Mouse (Mus musculus): ENCODE results near the gene Zbtb20. TPM values are rescaled to one million over a fixed set of nuclear protein-coding genes. Genes with fewer than 3 reads are reported as not detected.

The Zbtb20 gene
- polyA plus RNA-seq, 1 experiment from 2014 or later, result 80.6 TPM

GRCm38 (mm10) chr16:43365277-43365676, 489.6 kb downstream of the Zbtb20 start:
- no peaks in the 10 kb centered on the region for H3K36me3 ChIP-seq (ENCODE audit: control insufficient read depth, insufficient read depth, low read length)
- ATAC-seq (ENCODE audit: low FRiP score, low TSS enrichment) (no peak), DNase-seq (no peak)
- no peaks in the 10 kb centered on the region for H3K27me3 ChIP-seq (ENCODE audit: control insufficient read depth, insufficient read depth, low read length)
- no peak overlapping the region for H3K27ac ChIP-seq (replicated peaks; ENCODE audit: low read depth, low read length)
- H3K9me3 ChIP-seq (ENCODE audit: control insufficient read depth, low read length), result no peaks in the 10 kb centered on the region
- H3K9ac ChIP-seq (replicated peaks; ENCODE audit: low read length), result no peak overlapping the region
- 0 out of 2 replicates have a peak, but pooled peaks cover 4% of the 10 kb centered on the region for H3K4me1 ChIP-seq (ENCODE audit: control insufficient read depth, insufficient read depth, low read length)
- no peak overlapping the region for H3K4me2 ChIP-seq (ENCODE audit: low read length)
- 91% methylated on average over 3 of the region's 3 CpGs for WGBS
- no peak overlapping the region for H3K4me3 ChIP-seq (replicated peaks; ENCODE audit: low read depth, low read length)

- Histone ChIP-seq H3K36me3 (ENCODE audit: control insufficient read depth, insufficient read depth, low read length) (no peaks in the 10 kb centered on the region), H3K27me3 (ENCODE audit: control insufficient read depth, insufficient read depth, low read length) (no peaks in the 10 kb centered on the region), H3K9me3 (ENCODE audit: control insufficient read depth, low read length) (no peaks in the 10 kb centered on the region), H3K4me3 (replicated peaks; ENCODE audit: low read depth, low read length) (no peak overlapping the region), H3K9ac (replicated peaks; ENCODE audit: low read length) (no peak overlapping the region), H3K4me1 (ENCODE audit: control insufficient read depth, insufficient read depth, low read length) (no peaks in the 10 kb centered on the region), H3K4me2 (ENCODE audit: low read length) (no peak overlapping the region), H3K27ac (replicated peaks; ENCODE audit: low read depth, low read length) (no peak overlapping the region)
- WGBS, result 86% methylated on average over 3 of the region's 3 CpGs
- ATAC-seq (ENCODE audit: low FRiP score, low TSS enrichment), result no peak
- DNase-seq, result no peak
These were observed 494.9 kb downstream of the Zbtb20 start for GRCm38 (mm10) chr16:43370496-43371020.

- no peaks in the 10 kb centered on the region for H3K4me1 ChIP-seq (ENCODE audit: control insufficient read depth, insufficient read depth, low read length)
- 76% methylated on average over 6 of the region's 6 CpGs for WGBS
- no peak overlapping the region for H3K4me2 ChIP-seq (ENCODE audit: low read length)
- no peaks in the 10 kb centered on the region for H3K36me3 ChIP-seq (ENCODE audit: control insufficient read depth, insufficient read depth, low read length)
- DNase-seq (no peak), ATAC-seq (ENCODE audit: low FRiP score, low TSS enrichment) (no peak)
- no peak overlapping the region for H3K4me3 ChIP-seq (replicated peaks; ENCODE audit: low read depth, low read length)
- H3K27me3 ChIP-seq (ENCODE audit: control insufficient read depth, insufficient read depth, low read length), result no peaks in the 10 kb centered on the region
- no peak overlapping the region for H3K9ac ChIP-seq (replicated peaks; ENCODE audit: low read length)
- no peaks in the 10 kb centered on the region for H3K9me3 ChIP-seq (ENCODE audit: control insufficient read depth, low read length)
- no peak overlapping the region for H3K27ac ChIP-seq (replicated peaks; ENCODE audit: low read depth, low read length)
These were observed 501.1 kb downstream of the Zbtb20 start for GRCm38 (mm10) chr16:43376782-43377181.

GRCm38 (mm10) chr16:43379351-43380325, 504.0 kb downstream of the Zbtb20 start:
- no peaks in the 10 kb centered on the region for H3K9me3 ChIP-seq (ENCODE audit: control insufficient read depth, low read length)
- H3K27me3 ChIP-seq (ENCODE audit: control insufficient read depth, insufficient read depth, low read length), result no peaks in the 10 kb centered on the region
- H3K9ac ChIP-seq (replicated peaks; ENCODE audit: low read length), result no peak overlapping the region
- 92% methylated on average over 7 of the region's 7 CpGs for WGBS
- ATAC-seq (ENCODE audit: low FRiP score, low TSS enrichment) (no peak), DNase-seq (no peak)
- H3K36me3 ChIP-seq (ENCODE audit: control insufficient read depth, insufficient read depth, low read length), result no peaks in the 10 kb centered on the region
- no peaks in the 10 kb centered on the region for H3K4me1 ChIP-seq (ENCODE audit: control insufficient read depth, insufficient read depth, low read length)
- H3K27ac ChIP-seq (replicated peaks; ENCODE audit: low read depth, low read length), result no peak overlapping the region
- H3K4me2 ChIP-seq (ENCODE audit: low read length), result no peak overlapping the region
- H3K4me3 ChIP-seq (replicated peaks; ENCODE audit: low read depth, low read length), result no peak overlapping the region

- Histone ChIP-seq H3K9me3 (ENCODE audit: control insufficient read depth, low read length) (no peaks in the 10 kb centered on the region), H3K27me3 (ENCODE audit: control insufficient read depth, insufficient read depth, low read length) (no peaks in the 10 kb centered on the region), H3K4me1 (ENCODE audit: control insufficient read depth, insufficient read depth, low read length) (no peaks in the 10 kb centered on the region), H3K27ac (replicated peaks; ENCODE audit: low read depth, low read length) (no peak overlapping the region), H3K4me2 (ENCODE audit: low read length) (no peak overlapping the region), H3K9ac (replicated peaks; ENCODE audit: low read length) (no peak overlapping the region), H3K4me3 (replicated peaks; ENCODE audit: low read depth, low read length) (no peak overlapping the region), H3K36me3 (ENCODE audit: control insufficient read depth, insufficient read depth, low read length) (no peaks in the 10 kb centered on the region)
- DNase-seq (no peak), ATAC-seq (ENCODE audit: low FRiP score, low TSS enrichment) (no peak)
- WGBS, result 90% methylated on average over 2 of the region's 2 CpGs
These were observed 505.5 kb downstream of the Zbtb20 start for GRCm38 (mm10) chr16:43381183-43381582.

- Histone ChIP-seq H3K27ac (replicated peaks; ENCODE audit: low read depth, low read length) (no peak overlapping the region), H3K4me1 (ENCODE audit: control insufficient read depth, insufficient read depth, low read length) (no peaks in the 10 kb centered on the region)
These were observed 507.6 kb downstream of the Zbtb20 start for GRCm38 (mm10) chr16:43383149-43383740.

GRCm38 (mm10) chr16:43384953-43385619, 509.4 kb downstream of the Zbtb20 start:
- Histone ChIP-seq H3K4me2 (ENCODE audit: low read length) (no peak overlapping the region), H3K9me3 (ENCODE audit: control insufficient read depth, low read length) (no peaks in the 10 kb centered on the region), H3K4me1 (ENCODE audit: control insufficient read depth, insufficient read depth, low read length) (no peaks in the 10 kb centered on the region), H3K27ac (replicated peaks; ENCODE audit: low read depth, low read length) (no peak overlapping the region), H3K4me3 (replicated peaks; ENCODE audit: low read depth, low read length) (no peak overlapping the region), H3K9ac (replicated peaks; ENCODE audit: low read length) (no peak overlapping the region), H3K36me3 (ENCODE audit: control insufficient read depth, insufficient read depth, low read length) (no peaks in the 10 kb centered on the region), H3K27me3 (ENCODE audit: control insufficient read depth, insufficient read depth, low read length) (no peaks in the 10 kb centered on the region)
- no peak for DNase-seq
- no peak for ATAC-seq (ENCODE audit: low FRiP score, low TSS enrichment)
- 93% methylated on average over 4 of the region's 4 CpGs for WGBS

More at GRCm38 (mm10) chr16:43383149-43383740, 507.6 kb downstream of the Zbtb20 start:
- no peak overlapping the region for H3K4me2 ChIP-seq (ENCODE audit: low read length)
- no peak overlapping the region for H3K4me3 ChIP-seq (replicated peaks; ENCODE audit: low read depth, low read length)
- DNase-seq (no peak), ATAC-seq (ENCODE audit: low FRiP score, low TSS enrichment) (no peak)
- no peaks in the 10 kb centered on the region for H3K9me3 ChIP-seq (ENCODE audit: control insufficient read depth, low read length)
- no peaks in the 10 kb centered on the region for H3K36me3 ChIP-seq (ENCODE audit: control insufficient read depth, insufficient read depth, low read length)
- no peaks in the 10 kb centered on the region for H3K27me3 ChIP-seq (ENCODE audit: control insufficient read depth, insufficient read depth, low read length)
- 88% methylated on average over 7 of the region's 7 CpGs for WGBS
- H3K9ac ChIP-seq (replicated peaks; ENCODE audit: low read length), result no peak overlapping the region

- Histone ChIP-seq H3K9ac (replicated peaks; ENCODE audit: low read length) (no peak overlapping the region), H3K4me3 (replicated peaks; ENCODE audit: low read depth, low read length) (no peak overlapping the region), H3K4me1 (ENCODE audit: control insufficient read depth, insufficient read depth, low read length) (no peaks in the 10 kb centered on the region), H3K36me3 (ENCODE audit: control insufficient read depth, insufficient read depth, low read length) (no peaks in the 10 kb centered on the region), H3K27ac (replicated peaks; ENCODE audit: low read depth, low read length) (no peak overlapping the region), H3K4me2 (ENCODE audit: low read length) (no peak overlapping the region), H3K9me3 (ENCODE audit: control insufficient read depth, low read length) (no peaks in the 10 kb centered on the region), H3K27me3 (ENCODE audit: control insufficient read depth, insufficient read depth, low read length) (no peaks in the 10 kb centered on the region)
- ATAC-seq (ENCODE audit: low FRiP score, low TSS enrichment), result no peak
- 66% methylated on average over 5 of the region's 5 CpGs for WGBS
- DNase-seq, result no peak
These were observed 510.0 kb downstream of the Zbtb20 start for GRCm38 (mm10) chr16:43385620-43386210.

Measured in midbrain, embryonic 14.5 days (tissue).